Mouse (Mus musculus): ENCODE data around the gene Zfp1. TPM values are rescaled to one million over a fixed set of nuclear protein-coding genes. Genes with fewer than 3 reads are reported as not detected.

The Zfp1 gene
- total RNA-seq, 1 experiment from 2014 or later: 9.6 TPM

DNA sequence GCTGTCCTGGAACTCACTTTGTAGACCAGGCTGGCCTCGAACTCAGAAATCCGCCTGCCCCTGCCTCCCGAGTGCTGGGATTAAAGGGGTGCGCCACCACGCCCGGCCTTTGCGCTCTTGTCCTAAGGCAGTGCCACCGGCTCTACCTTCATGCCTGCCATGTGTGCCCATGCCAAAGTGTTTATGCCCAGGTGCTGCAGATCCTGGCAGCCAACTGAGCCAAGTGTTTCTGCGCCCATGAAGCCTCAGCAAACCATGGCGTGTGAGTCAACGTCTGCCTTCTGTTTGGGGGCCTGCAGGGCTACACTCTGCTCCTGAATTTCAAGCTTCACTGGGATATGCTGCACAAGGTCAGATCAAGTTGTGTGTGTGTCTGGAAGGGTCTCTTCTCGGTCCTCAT lies 61.4 kb downstream of the Zfp1 start:
- ATAC-seq (replicated peaks; ENCODE audit: insufficient number of reproducible peaks, low FRiP score, low TSS enrichment, poor library complexity, severe bottlenecking): no peak

DNA sequence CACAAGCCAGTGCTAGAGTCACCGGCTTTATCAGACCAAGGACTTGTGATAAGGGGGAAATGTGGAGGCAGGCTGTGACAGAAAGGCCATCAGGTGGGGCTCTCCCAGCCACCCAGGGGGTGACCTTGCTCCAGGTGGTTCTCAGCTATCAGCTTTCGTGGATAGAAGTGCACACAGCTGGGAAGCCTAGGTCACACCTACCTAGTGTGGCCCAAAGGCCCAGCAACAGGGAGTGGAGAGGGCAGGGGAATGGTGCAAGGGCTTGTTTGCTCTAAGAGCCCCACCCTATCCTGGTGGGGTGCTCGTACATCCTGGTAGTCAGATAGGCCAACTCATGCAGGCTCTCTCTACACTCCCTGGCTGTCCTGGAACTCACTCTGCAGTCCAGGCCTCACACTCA lies 62.0 kb downstream of the Zfp1 start:
- no peak for ATAC-seq (replicated peaks; ENCODE audit: insufficient number of reproducible peaks, low FRiP score, low TSS enrichment, poor library complexity, severe bottlenecking)

GRCm38 (mm10) chr8:111705699-111706098 lies 62.5 kb downstream of the Zfp1 start:
- ATAC-seq (replicated peaks; ENCODE audit: insufficient number of reproducible peaks, low FRiP score, low TSS enrichment, poor library complexity, severe bottlenecking): no peak

DNA sequence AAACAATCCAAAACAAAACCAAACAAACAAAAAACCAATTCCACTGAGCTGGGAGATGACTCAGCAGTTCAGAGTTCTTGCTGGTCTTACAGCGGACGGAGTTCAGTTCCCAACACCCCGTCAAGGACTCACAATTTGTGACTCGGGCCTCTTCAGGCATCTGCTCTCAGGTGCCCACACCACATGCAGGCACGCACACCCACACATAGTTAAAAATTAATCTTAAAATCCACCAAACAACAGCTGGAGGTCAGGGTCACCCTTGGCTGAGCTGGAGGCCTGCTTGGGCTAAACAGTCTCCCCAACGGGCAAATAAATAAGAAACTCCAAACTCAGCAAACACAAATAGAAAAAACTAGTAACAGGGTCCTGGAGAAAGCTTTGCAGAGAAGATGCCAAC lies 65.1 kb downstream of the Zfp1 start:
- no peak for ATAC-seq (replicated peaks; ENCODE audit: insufficient number of reproducible peaks, low FRiP score, low TSS enrichment, poor library complexity, severe bottlenecking)

- no peak for ATAC-seq (replicated peaks; ENCODE audit: insufficient number of reproducible peaks, low FRiP score, low TSS enrichment, poor library complexity, severe bottlenecking)
Observed at GRCm38 (mm10) chr8:111709223-111709622, 66.0 kb downstream of the Zfp1 start.

- no peak for ATAC-seq (replicated peaks; ENCODE audit: insufficient number of reproducible peaks, low FRiP score, low TSS enrichment, poor library complexity, severe bottlenecking)
Observed at GRCm38 (mm10) chr8:111710777-111711485, 67.7 kb downstream of the Zfp1 start.

GRCm38 (mm10) chr8:111712135-111712534 lies 68.9 kb downstream of the Zfp1 start:
- ATAC-seq (replicated peaks; ENCODE audit: insufficient number of reproducible peaks, low FRiP score, low TSS enrichment, poor library complexity, severe bottlenecking): no peak

DNA sequence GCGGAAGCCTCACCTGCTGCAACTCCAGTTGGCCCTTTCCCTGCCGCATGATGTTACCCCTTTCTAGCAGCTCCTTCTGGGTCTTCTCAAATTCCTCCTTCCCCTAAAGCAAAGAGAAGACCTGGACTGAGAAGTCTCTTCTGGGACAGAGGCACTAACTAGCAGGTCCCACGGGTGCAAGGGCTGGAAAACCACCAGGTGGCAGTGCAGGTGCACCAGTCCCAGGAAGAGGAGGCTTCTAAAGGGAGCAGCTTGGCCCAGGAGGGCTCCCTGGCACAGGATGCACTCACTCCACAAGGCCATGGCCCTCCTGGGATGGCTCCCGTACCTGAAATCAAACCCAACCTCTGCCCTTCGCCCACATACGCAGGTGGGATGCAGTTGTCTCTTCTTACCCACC lies 69.4 kb downstream of the Zfp1 start:
- ATAC-seq (replicated peaks; ENCODE audit: insufficient number of reproducible peaks, low FRiP score, low TSS enrichment, poor library complexity, severe bottlenecking): no peak

DNA sequence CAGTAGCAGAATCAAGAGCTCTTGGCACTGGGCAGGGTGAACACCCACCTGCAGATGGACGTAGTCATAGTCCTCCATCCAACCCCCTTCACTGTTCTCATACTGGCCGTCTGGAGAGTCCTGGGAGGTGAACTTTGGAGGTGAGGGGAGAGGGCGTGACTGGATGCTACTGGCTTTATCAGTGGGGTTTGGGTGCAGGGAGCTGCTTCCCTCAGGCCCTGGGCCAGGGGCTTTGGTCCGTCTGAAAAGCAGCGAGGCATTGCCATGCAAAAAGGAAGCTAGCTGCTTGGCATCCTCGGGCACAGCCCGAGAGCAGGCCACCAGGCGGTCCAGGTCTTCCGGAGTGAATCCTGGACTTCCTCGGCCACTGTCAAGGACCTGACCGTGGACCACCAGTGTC lies 70.1 kb downstream of the Zfp1 start:
- ATAC-seq (replicated peaks; ENCODE audit: insufficient number of reproducible peaks, low FRiP score, low TSS enrichment, poor library complexity, severe bottlenecking): no peak

DNA sequence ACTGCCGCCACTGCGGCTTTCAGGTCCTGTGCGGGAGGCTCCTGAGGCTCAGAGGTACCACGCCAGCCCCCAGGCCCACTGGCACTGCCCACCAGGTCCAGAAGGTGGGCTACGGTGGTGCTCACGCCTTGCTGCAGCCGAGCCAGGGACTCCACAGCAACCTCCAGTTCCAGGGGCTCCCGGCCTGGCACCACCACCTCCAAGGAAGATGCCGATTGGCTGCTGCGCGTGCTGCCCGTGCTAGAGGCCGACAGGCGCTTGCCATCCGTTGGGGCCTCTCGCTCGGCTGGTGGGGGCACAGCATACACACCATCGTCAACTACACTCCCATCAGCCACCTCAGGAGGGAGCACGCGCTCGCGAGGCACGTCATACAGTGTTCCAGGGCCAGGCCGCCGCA lies 70.6 kb downstream of the Zfp1 start:
- no peak for ATAC-seq (replicated peaks; ENCODE audit: insufficient number of reproducible peaks, low FRiP score, low TSS enrichment, poor library complexity, severe bottlenecking)

GRCm38 (mm10) chr8:111714295-111714694 lies 71.1 kb downstream of the Zfp1 start:
- ATAC-seq (replicated peaks; ENCODE audit: insufficient number of reproducible peaks, low FRiP score, low TSS enrichment, poor library complexity, severe bottlenecking): no peak

DNA sequence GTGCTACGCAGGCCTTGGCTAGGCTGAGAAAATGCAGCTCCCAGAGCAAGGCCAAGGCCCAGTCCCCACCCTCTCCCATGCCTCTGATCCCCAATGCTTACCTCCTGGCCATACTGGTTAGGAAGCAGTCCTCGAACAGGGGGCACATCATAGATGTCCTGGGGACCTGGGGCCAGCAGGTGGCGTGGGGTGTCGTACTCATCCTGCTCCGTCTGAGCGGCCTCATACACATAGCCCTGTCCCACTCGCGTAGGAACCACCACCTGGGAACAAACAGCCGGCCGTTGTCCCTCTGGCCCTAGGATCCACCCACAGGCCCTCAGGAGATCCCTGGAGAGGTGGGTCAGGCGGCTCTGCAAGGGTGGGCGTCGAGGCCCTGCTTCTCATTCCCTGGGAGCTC lies 72.3 kb downstream of the Zfp1 start:
- no peak for ATAC-seq (replicated peaks; ENCODE audit: insufficient number of reproducible peaks, low FRiP score, low TSS enrichment, poor library complexity, severe bottlenecking)

DNA sequence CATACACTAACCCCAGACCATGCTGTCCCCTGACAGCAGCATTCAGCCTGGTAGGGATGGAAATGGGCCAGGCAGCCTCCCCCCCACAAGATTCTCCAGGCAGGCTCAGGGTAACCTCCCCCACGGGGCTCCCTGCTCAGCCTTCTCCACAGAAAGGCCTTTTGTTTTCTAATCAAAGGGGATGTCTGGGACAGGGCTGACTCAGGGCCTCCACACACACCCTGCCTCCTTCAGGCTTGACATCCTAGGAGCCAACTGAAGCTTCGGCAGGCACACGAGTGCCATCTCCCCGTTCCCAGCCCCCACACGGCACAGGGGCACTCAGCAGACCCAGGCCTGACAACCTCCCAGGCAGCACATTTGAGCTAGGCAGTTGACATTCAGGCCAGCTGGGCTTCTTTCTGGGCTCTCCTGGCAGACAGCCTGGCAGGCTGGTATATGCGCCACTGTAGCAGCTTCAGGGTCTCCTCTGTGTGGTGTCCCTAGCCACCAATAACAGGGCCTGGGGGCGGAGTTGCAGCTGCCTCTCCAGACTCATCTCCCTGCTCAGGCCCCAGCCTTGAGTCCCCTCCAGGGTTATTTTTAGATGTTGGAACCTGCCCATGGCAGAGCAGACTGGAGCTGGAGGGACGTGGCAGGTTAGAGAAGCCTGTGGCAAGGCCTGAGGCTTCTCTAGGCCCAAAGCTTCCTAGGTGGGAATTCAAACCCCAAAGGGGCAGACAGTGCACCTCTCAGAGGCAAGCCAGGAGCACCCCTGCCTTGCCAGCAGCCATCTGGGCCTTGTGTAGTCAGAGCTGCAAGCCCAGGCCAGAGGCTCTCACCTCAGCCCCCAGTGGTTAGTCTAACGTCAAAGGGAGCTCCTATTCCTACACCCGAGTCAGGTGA lies 73.6 kb downstream of the Zfp1 start:
- no peak for ATAC-seq (replicated peaks; ENCODE audit: insufficient number of reproducible peaks, low FRiP score, low TSS enrichment, poor library complexity, severe bottlenecking)

- ATAC-seq (replicated peaks; ENCODE audit: insufficient number of reproducible peaks, low FRiP score, low TSS enrichment, poor library complexity, severe bottlenecking): no peak
Observed at GRCm38 (mm10) chr8:111717488-111717792, 74.2 kb downstream of the Zfp1 start.

DNA sequence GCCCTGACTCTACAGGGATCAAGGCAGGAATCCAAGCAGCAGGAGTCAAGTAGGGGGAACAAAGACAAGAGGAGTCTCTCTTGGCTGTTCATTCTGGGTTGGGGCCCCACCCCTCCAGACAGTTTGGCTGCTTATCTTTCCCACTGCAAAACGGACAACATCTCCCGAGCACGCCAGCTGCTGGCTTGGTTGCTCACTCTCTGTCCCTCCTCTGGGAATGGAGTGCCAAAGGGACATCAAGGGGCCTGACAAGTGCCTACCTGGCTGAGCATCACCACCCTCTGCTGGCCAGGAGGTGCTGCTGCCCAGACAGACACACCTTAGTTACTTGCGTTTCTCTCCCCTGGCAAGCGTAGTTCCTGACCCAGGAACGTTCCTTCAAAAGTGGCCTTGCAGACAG lies 74.7 kb downstream of the Zfp1 start:
- ATAC-seq (replicated peaks; ENCODE audit: insufficient number of reproducible peaks, low FRiP score, low TSS enrichment, poor library complexity, severe bottlenecking): no peak

DNA sequence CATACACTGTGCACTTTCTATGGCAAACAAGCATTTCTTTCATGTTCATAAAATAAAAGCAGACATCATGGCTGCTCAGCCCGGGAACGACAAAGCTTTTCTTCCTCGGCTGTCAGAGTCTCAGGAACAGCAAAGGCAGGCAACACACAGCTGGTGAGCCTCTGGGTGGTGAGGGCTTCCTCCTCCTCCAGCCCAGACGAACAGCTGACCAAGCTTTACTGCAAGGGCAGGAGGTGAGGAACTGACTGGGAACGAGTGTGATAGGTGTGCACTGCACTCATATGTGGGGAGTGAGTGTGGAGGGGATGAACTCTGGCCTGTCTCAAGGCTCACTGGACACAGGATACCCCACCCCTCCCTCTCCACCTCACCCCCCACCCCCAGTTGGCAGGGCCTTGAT lies 75.7 kb downstream of the Zfp1 start:
- no peak for ATAC-seq (replicated peaks; ENCODE audit: insufficient number of reproducible peaks, low FRiP score, low TSS enrichment, poor library complexity, severe bottlenecking)

- no peak for ATAC-seq (replicated peaks; ENCODE audit: insufficient number of reproducible peaks, low FRiP score, low TSS enrichment, poor library complexity, severe bottlenecking)
Observed at GRCm38 (mm10) chr8:111720115-111720544, 76.9 kb downstream of the Zfp1 start.
